Mouse (Mus musculus): ENCODE data around the gene Grk4. TPM values are rescaled to one million over a fixed set of nuclear protein-coding genes. Genes with fewer than 3 reads are reported as not detected.
A peak's percentile ranks its signal among the peaks of the same experiment; 100 is the strongest.

Grk4 gene
- polyA plus RNA-seq, 1 experiment from 2014 or later: 3.8 TPM

DNA sequence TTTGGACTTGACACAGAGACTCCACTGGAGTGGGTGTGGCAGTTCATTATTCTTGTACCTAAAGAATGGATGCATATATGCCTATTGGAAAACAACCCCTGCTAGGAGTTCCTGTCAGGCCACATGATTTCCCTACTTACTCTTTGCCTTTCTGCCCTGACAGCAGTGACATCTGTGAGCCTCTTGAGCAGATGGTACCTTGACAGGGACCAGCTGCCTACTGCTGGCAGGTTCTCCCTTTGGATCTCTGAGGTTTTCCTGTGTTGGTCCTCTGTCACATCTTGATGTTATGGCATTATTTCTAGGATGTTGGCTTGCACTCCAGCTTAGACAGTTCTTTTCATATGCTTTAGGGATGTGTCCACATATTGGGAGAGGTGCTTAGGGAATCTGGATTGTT, 69.0 kb downstream of the Grk4 start:
- Histone ChIP-seq H3K4me3 (no peak overlapping the region), H3K9ac (no peak overlapping the region), H3K4me2 (no peak overlapping the region), H3K9me3 (no peaks in the 10 kb centered on the region), H3K4me1 (replicated peaks) (no peaks in the 10 kb centered on the region), H3K36me3 (no peaks in the 10 kb centered on the region), H3K27me3 (no peaks in the 10 kb centered on the region), H3K27ac (replicated peaks) (no peak overlapping the region)
- ATAC-seq (ENCODE audit: low FRiP score, low read depth): no peak

DNA sequence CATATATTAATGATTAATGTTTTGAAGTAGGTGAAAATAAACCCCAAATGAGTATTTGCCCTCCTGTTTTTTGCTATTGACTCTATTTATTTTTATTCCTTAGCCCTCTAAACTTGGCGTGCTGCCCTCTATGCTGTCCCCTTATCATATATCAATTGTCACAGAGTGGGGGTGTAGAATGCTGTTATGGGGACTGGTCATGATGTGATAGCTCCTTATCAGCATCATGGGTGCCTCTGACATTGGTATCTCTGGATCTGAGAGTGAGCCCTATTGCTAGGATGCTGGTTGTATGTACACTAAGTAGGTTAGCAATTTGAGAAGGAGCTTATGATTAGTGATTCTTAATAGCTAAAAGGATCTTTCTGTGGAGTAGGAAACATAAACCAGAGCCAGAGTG, 70.1 kb downstream of the Grk4 start:
- Histone ChIP-seq H3K27me3 (no peaks in the 10 kb centered on the region), H3K36me3 (no peaks in the 10 kb centered on the region), H3K4me2 (no peak overlapping the region), H3K9me3 (no peaks in the 10 kb centered on the region), H3K9ac (no peak overlapping the region), H3K4me3 (no peak overlapping the region), H3K4me1 (replicated peaks) (no peaks in the 10 kb centered on the region), H3K27ac (replicated peaks) (no peak overlapping the region)
- ATAC-seq (ENCODE audit: low FRiP score, low read depth): no peak
- 82% methylated on average over 1 of the region's 1 CpGs for WGBS

DNA sequence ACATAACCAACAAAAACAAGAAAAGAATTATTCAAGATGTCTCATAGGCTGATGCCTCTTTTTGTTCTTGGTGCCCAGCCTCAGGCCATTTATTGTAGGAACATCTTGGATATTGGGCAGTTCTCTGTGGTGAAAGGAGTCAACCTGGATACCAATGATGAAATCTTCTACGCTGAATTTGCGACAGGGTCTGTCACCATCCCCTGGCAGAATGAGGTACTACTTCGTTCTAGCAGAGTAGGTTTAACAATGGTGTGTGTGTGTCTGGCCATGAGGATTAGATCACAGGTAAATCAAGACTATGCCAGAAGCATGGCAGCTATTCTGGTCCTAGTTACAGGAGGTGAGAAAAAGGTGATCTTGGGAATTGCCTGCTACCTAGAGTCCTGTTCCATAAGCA, 91.3 kb downstream of the Grk4 start:
- Histone ChIP-seq H3K27ac (replicated peaks) (no peak overlapping the region), H3K4me1 (replicated peaks) (no peaks in the 10 kb centered on the region), H3K9ac (no peak overlapping the region), H3K36me3 (no peaks in the 10 kb centered on the region), H3K27me3 (no peaks in the 10 kb centered on the region), H3K9me3 (no peaks in the 10 kb centered on the region), H3K4me2 (no peak overlapping the region), H3K4me3 (no peak overlapping the region)
- 63% methylated on average over 3 of the region's 3 CpGs for WGBS
- ATAC-seq (ENCODE audit: low FRiP score, low read depth): no peak

DNA sequence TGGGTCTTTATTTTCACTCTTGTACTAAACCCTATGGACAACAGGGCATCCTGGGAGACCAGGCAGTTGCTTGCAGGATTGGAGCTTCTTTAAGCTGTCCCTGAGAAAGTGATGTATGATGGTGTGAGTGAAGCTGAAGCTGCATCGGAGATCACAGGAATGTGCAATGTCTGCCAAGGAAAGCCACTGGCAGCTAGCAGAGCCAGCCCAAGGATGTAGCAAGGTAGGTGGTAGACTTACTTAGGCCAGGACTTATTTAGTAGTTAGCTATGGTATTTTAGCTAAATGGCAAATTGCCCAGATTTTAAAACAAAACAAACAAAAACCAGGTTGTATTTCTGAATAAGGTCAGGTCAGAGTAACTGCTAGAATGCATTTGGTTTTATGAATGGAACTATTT, 98.6 kb downstream of the Grk4 start:
- Histone ChIP-seq H3K9ac (no peak overlapping the region), H3K36me3 (no peaks in the 10 kb centered on the region), H3K27ac (replicated peaks) (no peak overlapping the region), H3K27me3 (0 out of 2 replicates have a peak, but pooled peaks cover 2% of the 10 kb centered on the region), H3K4me1 (replicated peaks) (peaks cover 20% of the 10 kb centered on the region), H3K4me2 (no peak overlapping the region), H3K9me3 (no peaks in the 10 kb centered on the region), H3K4me3 (no peak overlapping the region)
- no peak for ATAC-seq (ENCODE audit: low FRiP score, low read depth)
- WGBS: 95% methylated on average over 1 of the region's 1 CpGs

DNA sequence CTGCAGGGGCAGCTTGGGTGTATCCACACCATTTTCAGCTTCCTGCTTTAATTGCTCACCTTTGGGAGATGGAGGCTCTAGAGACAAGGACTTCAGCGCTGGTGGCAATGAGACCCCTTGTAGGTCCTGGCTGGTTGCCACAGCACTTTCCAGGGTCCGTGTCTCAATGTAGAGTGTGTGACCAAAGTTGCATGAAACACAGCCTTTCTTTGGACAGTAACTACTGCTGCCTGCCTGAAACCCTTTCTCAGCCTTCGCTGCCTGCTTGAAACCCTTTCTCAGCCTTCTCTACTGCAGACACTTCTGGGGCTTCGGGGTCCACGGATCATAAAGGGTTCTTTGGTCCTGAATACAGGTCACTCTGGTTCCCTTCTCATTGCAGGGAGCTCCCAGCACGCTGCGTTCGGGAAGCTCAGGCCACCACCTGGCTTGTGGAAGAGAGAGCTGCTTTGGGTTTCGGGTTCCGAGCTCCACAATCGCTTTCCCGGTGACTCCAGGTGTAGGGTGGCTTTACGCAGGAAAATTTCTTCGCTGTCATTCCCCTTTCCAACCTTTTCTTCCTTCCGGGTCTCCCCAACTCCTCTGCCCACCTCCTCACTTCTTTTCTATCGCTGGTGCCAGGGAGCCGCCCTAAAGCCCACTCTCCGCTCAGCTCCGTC, 100.8 kb downstream of the Grk4 start:
- Histone ChIP-seq H3K4me2 (peak overlapping the region; percentile 83), H3K4me3 (peak overlapping the region; percentile 93), H3K4me1 (replicated peaks) (peaks cover 27% of the 10 kb centered on the region), H3K27ac (replicated peaks) (peak overlapping the region; percentile 96), H3K9ac (peak overlapping the region; percentile 88), H3K9me3 (no peaks in the 10 kb centered on the region), H3K27me3 (0 out of 2 replicates have a peak, but pooled peaks cover 2% of the 10 kb centered on the region), H3K36me3 (no peaks in the 10 kb centered on the region)
- no peak; the same call in 1 of the 2 replicates for ATAC-seq (ENCODE audit: low FRiP score, low read depth)
- 2% methylated on average over 19 of the region's 19 CpGs for WGBS

DNA sequence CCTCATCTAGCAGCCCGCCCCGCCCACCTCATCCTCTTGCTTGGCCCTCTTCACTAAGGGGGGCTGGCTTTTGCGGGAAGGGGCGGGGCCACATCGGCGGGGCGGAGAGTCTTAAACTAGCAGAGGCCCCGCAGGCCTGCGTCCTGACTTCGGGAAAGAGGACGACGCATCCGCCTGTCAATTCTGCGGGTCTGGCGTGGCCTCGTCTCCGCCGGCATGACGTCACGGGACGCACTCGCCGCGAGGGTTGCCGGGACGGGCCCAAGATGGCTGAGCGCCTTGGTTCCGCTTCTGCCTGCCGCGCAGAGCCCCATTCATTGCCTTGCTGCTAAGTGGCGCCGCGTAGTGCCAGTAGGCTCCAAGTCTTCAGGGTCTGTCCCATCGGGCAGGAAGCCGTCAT, 101.3 kb downstream of the Grk4 start, which contains the start of gene Htt:
TSS of gene Htt (plus strand) at position 232 of the 400 bp plus-strand sequence.
- no peaks in the 10 kb centered on the region for H3K9me3 ChIP-seq
- under 1% methylated on average over 35 of the region's 35 CpGs for WGBS
- H3K4me3 ChIP-seq: peak within 1 kb of the TSS; percentile 93
- H3K4me1 ChIP-seq (replicated peaks): peaks cover 27% of the 10 kb centered on the region
- ATAC-seq (ENCODE audit: low FRiP score, low read depth): peak; percentile 99
- peak within 1 kb of the TSS; percentile 96 for H3K27ac ChIP-seq (replicated peaks)
- H3K36me3 ChIP-seq: no peaks in the 10 kb centered on the region
- H3K9ac ChIP-seq: peak within 1 kb of the TSS; percentile 88
- 0 out of 2 replicates have a peak, but pooled peaks cover 2% of the 10 kb centered on the region for H3K27me3 ChIP-seq
- peak within 1 kb of the TSS; percentile 83 for H3K4me2 ChIP-seq

DNA sequence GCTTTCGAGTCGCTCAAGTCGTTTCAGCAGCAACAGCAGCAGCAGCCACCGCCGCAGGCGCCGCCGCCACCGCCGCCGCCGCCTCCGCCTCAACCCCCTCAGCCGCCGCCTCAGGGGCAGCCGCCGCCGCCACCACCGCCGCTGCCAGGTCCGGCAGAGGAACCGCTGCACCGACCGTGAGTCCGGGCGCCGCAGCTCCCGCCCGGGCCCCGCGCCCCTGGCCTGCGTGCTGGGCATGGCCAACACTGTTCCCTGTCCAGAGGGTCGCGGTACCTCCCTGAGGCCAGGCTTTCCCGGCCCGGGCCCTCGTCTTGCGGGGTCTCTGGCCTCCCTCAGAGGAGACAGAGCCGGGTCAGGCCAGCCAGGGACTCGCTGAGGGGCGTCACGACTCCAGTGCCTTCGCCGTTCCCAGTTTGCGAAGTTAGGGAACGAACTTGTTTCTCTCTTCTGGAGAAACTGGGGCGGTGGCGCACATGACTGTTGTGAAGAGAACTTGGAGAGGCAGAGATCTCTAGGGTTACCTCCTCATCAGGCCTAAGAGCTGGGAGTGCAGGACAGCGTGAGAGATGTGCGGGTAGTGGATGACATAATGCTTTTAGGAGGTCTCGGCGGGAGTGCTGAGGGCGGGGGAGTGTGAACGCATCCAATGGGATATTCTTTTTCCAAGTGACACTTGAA, 101.9 kb downstream of the Grk4 start:
- Histone ChIP-seq H3K4me3 (peak overlapping the region; percentile 93), H3K9ac (peak overlapping the region; percentile 88), H3K27me3 (0 out of 2 replicates have a peak, but pooled peaks cover 2% of the 10 kb centered on the region), H3K9me3 (no peaks in the 10 kb centered on the region), H3K27ac (replicated peaks) (peak overlapping the region; percentile 96), H3K4me1 (replicated peaks) (peaks cover 27% of the 10 kb centered on the region), H3K4me2 (peak overlapping the region; percentile 83), H3K36me3 (no peaks in the 10 kb centered on the region)
- WGBS: under 1% methylated on average over 43 of the region's 54 CpGs
- peak; percentile 54 for ATAC-seq (ENCODE audit: low FRiP score, low read depth)

DNA sequence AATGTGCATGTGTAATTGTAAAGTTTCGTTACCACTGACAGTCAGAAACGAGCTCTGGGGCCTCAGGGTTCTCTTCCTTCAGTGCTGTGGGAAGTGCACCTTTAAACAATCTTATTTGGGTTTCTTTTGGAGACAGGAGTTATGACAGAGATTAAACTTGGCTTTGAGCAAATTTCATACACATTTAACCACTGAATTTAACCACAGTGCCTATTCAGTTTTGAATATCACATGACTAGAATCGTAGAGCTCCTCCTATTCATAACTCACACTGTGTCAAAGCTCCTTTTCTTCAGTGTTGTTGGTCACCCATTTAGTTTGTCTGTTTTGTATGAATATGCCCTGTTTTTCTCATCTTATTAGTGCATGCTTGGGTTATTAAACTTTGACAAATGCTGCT, 111.6 kb downstream of the Grk4 start:
- H3K4me1 ChIP-seq (replicated peaks): no peaks in the 10 kb centered on the region
- no peak overlapping the region for H3K9ac ChIP-seq
- H3K4me2 ChIP-seq: no peak overlapping the region
- WGBS: 89% methylated on average over 3 of the region's 3 CpGs
- no peaks in the 10 kb centered on the region for H3K36me3 ChIP-seq
- no peak for ATAC-seq (ENCODE audit: low FRiP score, low read depth)
- no peaks in the 10 kb centered on the region for H3K9me3 ChIP-seq
- no peak overlapping the region for H3K4me3 ChIP-seq
- no peaks in the 10 kb centered on the region for H3K27me3 ChIP-seq
- H3K27ac ChIP-seq (replicated peaks): no peak overlapping the region

DNA sequence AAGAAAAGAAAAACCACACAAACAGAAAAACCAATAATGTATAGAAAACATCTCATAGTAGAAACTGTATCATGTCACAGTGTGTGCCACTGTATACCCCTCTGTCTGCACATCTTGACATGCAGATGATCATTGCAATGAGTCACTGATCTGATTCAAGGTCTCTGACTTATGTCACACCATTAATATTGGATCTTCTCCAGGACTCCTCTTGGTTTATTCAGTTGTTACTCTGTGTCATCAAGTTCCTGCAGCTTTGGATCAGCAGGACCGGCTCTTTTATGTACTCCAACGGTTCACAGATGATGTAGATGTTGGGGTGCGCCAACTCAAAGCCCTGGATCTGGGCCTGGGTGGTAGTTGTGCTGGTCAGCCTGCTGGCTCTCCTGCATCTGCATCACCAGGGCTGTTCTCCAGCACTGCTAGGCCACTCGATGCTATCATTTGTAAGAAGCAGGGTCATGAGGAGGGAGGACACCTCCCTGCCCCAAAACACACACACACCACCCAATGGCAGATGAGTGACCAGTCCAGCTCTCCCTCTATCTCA, 112.6 kb downstream of the Grk4 start:
- WGBS: 84% methylated on average over 4 of the region's 4 CpGs
- H3K36me3 ChIP-seq: no peaks in the 10 kb centered on the region
- no peak overlapping the region for H3K4me2 ChIP-seq
- no peaks in the 10 kb centered on the region for H3K4me1 ChIP-seq (replicated peaks)
- H3K9ac ChIP-seq: no peak overlapping the region
- no peak overlapping the region for H3K4me3 ChIP-seq
- no peaks in the 10 kb centered on the region for H3K9me3 ChIP-seq
- H3K27me3 ChIP-seq: no peaks in the 10 kb centered on the region
- no peak overlapping the region for H3K27ac ChIP-seq (replicated peaks)
- ATAC-seq (ENCODE audit: low FRiP score, low read depth): no peak

DNA sequence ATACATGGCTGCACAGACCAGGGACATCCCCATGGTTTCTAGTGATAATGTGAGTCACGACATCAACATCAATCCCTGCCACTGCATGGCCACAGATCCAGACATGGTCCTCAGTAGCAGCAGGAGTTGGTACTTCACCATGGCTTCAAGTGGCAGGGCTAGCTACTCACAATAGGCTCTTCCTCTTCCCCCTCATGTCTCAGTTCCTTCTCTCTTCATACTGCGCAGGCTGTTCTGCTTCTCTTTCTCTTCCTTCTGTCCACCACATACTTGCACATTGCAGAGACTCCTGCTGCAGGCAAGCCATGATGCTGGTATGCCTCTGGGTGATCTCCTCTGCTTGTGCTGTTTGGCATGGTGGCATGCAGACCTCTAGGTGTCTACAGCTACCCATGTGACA, 113.2 kb downstream of the Grk4 start:
- no peaks in the 10 kb centered on the region for H3K4me1 ChIP-seq (replicated peaks)
- no peaks in the 10 kb centered on the region for H3K36me3 ChIP-seq
- no peaks in the 10 kb centered on the region for H3K9me3 ChIP-seq
- no peak overlapping the region for H3K4me2 ChIP-seq
- no peak overlapping the region for H3K4me3 ChIP-seq
- WGBS: 93% methylated on average over 2 of the region's 2 CpGs
- no peak overlapping the region for H3K9ac ChIP-seq
- no peak overlapping the region for H3K27ac ChIP-seq (replicated peaks)
- no peaks in the 10 kb centered on the region for H3K27me3 ChIP-seq
- no peak for ATAC-seq (ENCODE audit: low FRiP score, low read depth)

DNA sequence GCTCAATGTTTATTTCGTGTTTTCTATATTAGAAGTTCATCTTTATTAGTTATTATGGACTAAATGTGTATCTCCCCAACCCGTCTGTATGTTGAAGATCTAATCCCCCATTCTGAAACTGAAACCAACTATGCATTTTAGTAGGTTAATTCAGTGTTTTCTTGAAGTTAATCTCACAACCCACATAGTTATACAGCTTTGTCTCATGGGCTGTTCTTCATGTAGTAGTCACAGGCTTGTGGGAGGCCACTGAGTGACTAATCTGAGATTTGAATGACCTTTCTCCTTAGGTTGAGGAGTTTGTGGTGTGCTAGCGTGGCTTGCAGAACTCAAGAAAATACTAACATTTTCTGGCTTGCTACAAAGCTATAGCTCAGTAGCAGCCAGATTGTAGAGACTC, 124.8 kb downstream of the Grk4 start:
- no peaks in the 10 kb centered on the region for H3K9me3 ChIP-seq
- peaks cover 13% of the 10 kb centered on the region for H3K36me3 ChIP-seq
- no peak for ATAC-seq (ENCODE audit: low FRiP score, low read depth)
- no peaks in the 10 kb centered on the region for H3K27me3 ChIP-seq
- WGBS: 95% methylated on average over 3 of the region's 3 CpGs
- no peak overlapping the region for H3K9ac ChIP-seq
- H3K27ac ChIP-seq (replicated peaks): no peak overlapping the region
- H3K4me2 ChIP-seq: no peak overlapping the region
- H3K4me1 ChIP-seq (replicated peaks): no peaks in the 10 kb centered on the region
- no peak overlapping the region for H3K4me3 ChIP-seq

DNA sequence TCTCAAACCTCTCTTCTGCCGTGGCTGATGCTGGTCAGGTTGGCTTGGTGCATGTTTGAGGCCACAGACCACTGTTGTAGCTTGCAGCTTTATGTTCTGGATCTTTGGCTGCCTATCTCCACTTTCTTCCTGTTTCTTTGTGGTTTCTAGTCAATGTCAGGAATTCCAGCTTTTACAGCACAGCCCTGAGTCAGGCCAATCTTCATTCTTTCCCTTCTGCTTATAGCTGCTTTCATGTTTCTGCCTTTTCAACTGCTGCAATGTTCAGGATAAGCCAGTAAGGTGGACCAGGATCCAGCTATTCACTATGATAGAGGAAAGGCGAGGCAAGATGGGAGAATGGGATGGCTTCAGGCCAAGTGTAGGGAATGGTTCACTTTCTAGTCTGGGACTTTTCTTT, 131.0 kb downstream of the Grk4 start:
- Histone ChIP-seq H3K4me1 (replicated peaks) (no peaks in the 10 kb centered on the region), H3K27ac (replicated peaks) (no peak overlapping the region), H3K9ac (no peak overlapping the region), H3K36me3 (peaks cover 37% of the 10 kb centered on the region), H3K4me3 (no peak overlapping the region), H3K4me2 (no peak overlapping the region), H3K9me3 (no peaks in the 10 kb centered on the region), H3K27me3 (no peaks in the 10 kb centered on the region)
- no peak for ATAC-seq (ENCODE audit: low FRiP score, low read depth)
- 86% methylated on average over 2 of the region's 2 CpGs for WGBS
